Mouse (Mus musculus): ENCODE measurements around the gene Ankrd44. TPM values are rescaled to one million over a fixed set of nuclear protein-coding genes. Genes with fewer than 3 reads are reported as not detected.

The Ankrd44 gene
- polyA plus RNA-seq, 1 experiment from 2014 or later = 25.8 TPM

DNA sequence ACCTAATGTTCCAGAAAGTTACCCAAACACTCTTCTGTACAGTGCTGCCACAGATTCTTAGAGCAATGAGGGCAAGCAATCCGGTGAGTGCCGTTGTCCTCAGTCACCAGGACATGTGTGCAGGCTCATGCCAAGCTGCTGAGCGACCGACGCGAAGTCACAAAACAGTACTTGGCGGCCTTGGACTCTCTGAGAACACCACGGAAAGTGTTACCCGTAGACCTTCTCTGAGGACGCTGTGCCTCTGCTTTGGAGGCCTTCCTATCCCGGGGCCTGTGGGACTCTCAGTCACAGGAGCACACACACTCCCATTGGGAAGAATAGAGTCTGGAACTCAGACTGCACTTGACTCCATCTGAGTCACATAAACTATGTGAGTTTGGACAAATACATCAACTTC is 123.5 kb downstream of the Ankrd44 start:
- no peak overlapping the region for H3K4me3 ChIP-seq
- no peak overlapping the region for H3K27ac ChIP-seq
- no peaks in the 10 kb centered on the region for H3K36me3 ChIP-seq
- H3K9me3 ChIP-seq = no peaks in the 10 kb centered on the region
- H3K4me1 ChIP-seq = peaks cover 15% of the 10 kb centered on the region
- ATAC-seq (ENCODE audit: insufficient number of reproducible peaks, insufficient read depth, low FRiP score, low TSS enrichment, low read depth) = 0 out of 2 replicates have a peak, but pooled peaks have one; percentile 15
- no peaks in the 10 kb centered on the region for H3K27me3 ChIP-seq
- no peak overlapping the region for H3K9ac ChIP-seq
- no peak overlapping the region for H3K4me2 ChIP-seq
- WGBS = 74% methylated on average over 11 of the region's 11 CpGs

DNA sequence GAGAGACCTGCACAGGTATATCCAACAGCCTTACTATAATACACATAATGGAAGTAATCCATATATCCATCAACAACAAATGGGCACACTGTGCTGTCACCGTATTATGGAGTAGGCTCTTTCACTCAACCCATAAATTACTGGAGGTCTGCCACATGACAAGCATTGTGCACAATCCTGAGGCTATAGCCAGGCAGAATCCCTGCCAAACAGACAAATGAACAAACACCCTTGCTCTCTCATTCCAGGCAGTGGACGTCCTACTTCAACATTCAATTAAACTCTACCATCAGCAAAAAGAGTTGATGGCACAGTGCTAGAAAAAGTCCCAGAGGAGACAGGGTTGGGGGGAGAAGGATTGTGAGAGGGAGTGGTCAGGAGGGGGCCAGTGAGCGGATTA is 124.9 kb downstream of the Ankrd44 start:
- Histone ChIP-seq H3K27me3 (no peaks in the 10 kb centered on the region), H3K36me3 (no peaks in the 10 kb centered on the region), H3K27ac (no peak overlapping the region), H3K4me1 (peaks cover 13% of the 10 kb centered on the region), H3K4me2 (no peak overlapping the region), H3K9me3 (no peaks in the 10 kb centered on the region), H3K4me3 (no peak overlapping the region), H3K9ac (no peak overlapping the region)
- 87% methylated on average over 2 of the region's 3 CpGs for WGBS
- no peak for ATAC-seq (ENCODE audit: insufficient number of reproducible peaks, insufficient read depth, low FRiP score, low TSS enrichment, low read depth)

DNA sequence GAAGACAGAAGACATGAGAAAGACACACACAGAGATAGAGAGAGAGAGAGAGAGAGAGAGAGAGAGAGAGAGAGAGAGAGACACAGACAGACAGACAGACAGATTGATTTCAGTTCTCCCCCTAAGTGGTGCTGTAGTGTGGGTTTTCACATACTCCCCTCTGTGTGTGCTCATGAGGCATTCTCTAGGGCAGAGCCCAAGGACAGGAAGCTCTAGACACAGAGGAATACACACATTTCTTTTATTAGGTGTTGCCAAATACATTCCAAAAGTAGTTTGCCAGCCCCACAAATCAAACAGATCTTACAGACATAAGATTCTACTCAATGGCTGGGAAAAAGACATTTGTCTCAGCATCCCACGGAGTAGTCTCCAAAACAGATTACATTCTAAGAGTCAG is 126.8 kb downstream of the Ankrd44 start:
- Histone ChIP-seq H3K9me3 (no peaks in the 10 kb centered on the region), H3K4me1 (peaks cover 13% of the 10 kb centered on the region), H3K27me3 (no peaks in the 10 kb centered on the region), H3K4me3 (no peak overlapping the region), H3K36me3 (no peaks in the 10 kb centered on the region), H3K4me2 (no peak overlapping the region), H3K9ac (no peak overlapping the region), H3K27ac (no peak overlapping the region)
- ATAC-seq (ENCODE audit: insufficient number of reproducible peaks, insufficient read depth, low FRiP score, low TSS enrichment, low read depth) = no peak
- 67% methylated on average over 1 of the region's 1 CpGs for WGBS

DNA sequence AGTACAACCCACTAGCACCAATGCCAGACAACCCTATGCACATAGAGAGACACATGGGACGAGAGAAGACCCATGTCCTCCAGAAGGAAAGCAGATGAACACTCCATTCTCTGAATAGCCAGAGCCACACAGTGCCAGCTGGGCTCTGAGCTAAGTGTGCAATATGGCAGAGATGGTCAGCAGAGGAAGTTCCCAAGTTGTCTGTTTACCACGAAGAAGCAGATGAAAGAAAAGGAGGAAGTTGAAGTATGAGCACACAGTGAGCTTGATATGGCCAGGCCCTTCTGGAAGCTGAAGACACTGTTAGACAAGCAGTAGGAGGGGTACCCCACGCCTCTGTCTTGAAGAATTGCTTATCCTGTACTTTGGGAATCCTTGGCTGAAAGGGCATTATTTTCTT is 127.8 kb downstream of the Ankrd44 start:
- Histone ChIP-seq H3K27ac (no peak overlapping the region), H3K9ac (no peak overlapping the region), H3K4me3 (no peak overlapping the region), H3K9me3 (no peaks in the 10 kb centered on the region), H3K36me3 (no peaks in the 10 kb centered on the region), H3K4me1 (peaks cover 13% of the 10 kb centered on the region), H3K27me3 (no peaks in the 10 kb centered on the region), H3K4me2 (no peak overlapping the region)
- 79% methylated on average over 3 of the region's 3 CpGs for WGBS
- ATAC-seq (ENCODE audit: insufficient number of reproducible peaks, insufficient read depth, low FRiP score, low TSS enrichment, low read depth) = no peak

DNA sequence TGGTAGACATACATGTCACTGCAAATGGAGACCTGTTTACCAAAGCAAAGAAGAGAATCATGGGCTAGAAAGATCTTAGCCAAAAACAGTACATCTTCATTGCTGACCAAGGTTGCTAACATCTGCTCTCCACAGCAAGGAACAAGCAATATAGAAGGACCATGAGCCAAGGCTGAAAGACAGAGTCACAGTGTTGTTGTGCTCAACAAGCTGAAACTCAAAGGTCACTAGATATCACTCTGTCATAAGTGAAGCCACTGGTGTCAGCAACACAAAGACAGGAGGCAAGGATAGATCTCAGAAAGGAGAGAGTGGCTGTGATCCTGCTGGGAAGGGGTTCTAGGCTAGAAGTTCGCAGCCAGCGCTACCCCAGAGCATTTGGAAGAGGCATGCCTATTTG is 131.5 kb downstream of the Ankrd44 start:
- 85% methylated on average over 2 of the region's 2 CpGs for WGBS
- no peak overlapping the region for H3K27ac ChIP-seq
- H3K9ac ChIP-seq = no peak overlapping the region
- H3K4me2 ChIP-seq = no peak overlapping the region
- H3K4me1 ChIP-seq = peaks cover 9% of the 10 kb centered on the region; the same call in 1 of the 2 replicates
- no peak for ATAC-seq (ENCODE audit: insufficient number of reproducible peaks, insufficient read depth, low FRiP score, low TSS enrichment, low read depth)
- H3K36me3 ChIP-seq = no peaks in the 10 kb centered on the region; the same call in 1 of the 2 replicates
- no peak overlapping the region for H3K4me3 ChIP-seq
- no peaks in the 10 kb centered on the region for H3K9me3 ChIP-seq
- no peaks in the 10 kb centered on the region for H3K27me3 ChIP-seq

DNA sequence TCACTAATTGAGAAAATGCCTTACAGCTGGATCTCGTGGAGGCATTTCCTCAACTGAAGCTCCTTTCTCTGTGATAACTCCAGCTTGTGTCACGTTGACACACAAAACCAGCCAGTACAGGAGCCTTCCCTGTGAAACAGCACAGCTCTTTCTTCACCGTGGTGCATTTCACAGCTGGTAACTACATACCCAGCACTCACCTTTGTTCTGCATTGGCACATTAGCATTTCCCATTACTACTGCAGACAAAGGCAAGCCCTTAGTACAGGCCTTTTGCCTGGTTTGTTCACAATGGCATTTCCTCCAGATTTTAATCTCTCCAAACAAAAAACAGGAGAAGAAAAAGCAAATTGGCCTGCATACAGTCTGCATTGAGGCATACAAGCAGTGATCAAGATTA is 134.8 kb downstream of the Ankrd44 start:
- Histone ChIP-seq H3K4me2 (no peak overlapping the region), H3K4me1 (peaks cover 3% of the 10 kb centered on the region; the same call in 1 of the 2 replicates), H3K4me3 (no peak overlapping the region), H3K27me3 (no peaks in the 10 kb centered on the region), H3K9me3 (no peaks in the 10 kb centered on the region), H3K27ac (no peak overlapping the region), H3K36me3 (no peaks in the 10 kb centered on the region; the same call in 1 of the 2 replicates), H3K9ac (no peak overlapping the region)
- ATAC-seq (ENCODE audit: insufficient number of reproducible peaks, insufficient read depth, low FRiP score, low TSS enrichment, low read depth) = no peak
- 33% methylated on average over 3 of the region's 3 CpGs for WGBS

DNA sequence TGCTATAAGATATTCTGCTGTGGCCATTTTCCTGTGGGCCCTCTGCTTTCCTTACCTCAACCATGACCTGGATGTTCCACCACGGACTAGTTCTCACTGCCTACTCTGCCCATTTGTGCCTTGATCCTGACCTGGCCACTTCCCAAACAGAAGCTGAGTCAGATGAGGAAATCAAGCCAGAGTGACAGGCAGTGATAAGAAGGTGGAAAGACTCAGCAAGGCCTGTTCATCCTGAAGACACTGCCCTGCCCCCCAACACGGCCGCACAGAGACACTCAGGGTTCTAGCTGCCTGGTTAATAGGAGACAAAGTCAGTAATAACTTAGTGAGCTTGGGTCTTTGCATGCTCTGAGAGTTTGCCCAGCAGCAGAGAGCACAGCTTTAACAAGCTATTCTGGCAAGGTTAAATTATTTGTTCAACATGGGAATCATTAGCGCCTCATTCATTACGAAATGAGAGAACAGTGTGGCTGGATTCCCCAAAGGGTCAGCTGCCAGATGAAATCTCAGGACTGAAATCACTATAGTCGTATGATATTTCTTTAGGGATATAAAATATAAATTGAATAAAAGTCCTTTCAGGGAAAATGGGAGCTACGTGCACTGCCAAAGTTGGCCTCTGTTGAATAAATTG is 136.7 kb downstream of the Ankrd44 start:
- 70% methylated on average over 7 of the region's 7 CpGs for WGBS
- H3K9me3 ChIP-seq = no peaks in the 10 kb centered on the region
- ATAC-seq (ENCODE audit: insufficient number of reproducible peaks, insufficient read depth, low FRiP score, low TSS enrichment, low read depth) = no peak
- no peak overlapping the region for H3K27ac ChIP-seq
- H3K4me3 ChIP-seq = no peak overlapping the region
- H3K4me2 ChIP-seq = no peak overlapping the region
- H3K36me3 ChIP-seq = no peaks in the 10 kb centered on the region; the same call in 1 of the 2 replicates
- peaks cover 3% of the 10 kb centered on the region; the same call in 1 of the 2 replicates for H3K4me1 ChIP-seq
- H3K27me3 ChIP-seq = no peaks in the 10 kb centered on the region
- H3K9ac ChIP-seq = no peak overlapping the region

DNA sequence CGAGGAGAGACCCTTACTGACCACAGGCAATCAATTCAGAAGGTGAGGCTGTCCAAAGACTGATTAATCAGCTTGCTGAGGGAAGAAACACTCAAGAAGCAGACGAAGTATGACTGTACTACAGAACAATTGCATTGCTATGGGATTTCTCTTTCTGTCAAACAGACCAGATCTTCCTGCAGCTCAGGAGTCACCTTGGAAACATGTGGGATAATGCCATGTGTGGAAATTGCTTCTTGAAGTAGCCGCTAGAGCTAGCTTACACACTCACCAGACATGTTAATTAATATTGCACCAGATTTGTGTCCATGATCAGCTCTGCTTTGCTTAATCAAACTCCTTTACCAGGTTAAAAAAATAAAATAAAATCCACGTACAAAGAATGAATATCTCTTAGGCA is 137.8 kb downstream of the Ankrd44 start:
- no peaks in the 10 kb centered on the region; the same call in 1 of the 2 replicates for H3K36me3 ChIP-seq
- H3K27ac ChIP-seq = no peak overlapping the region
- WGBS = 74% methylated on average over 4 of the region's 4 CpGs
- no peak overlapping the region for H3K4me2 ChIP-seq
- no peak overlapping the region for H3K4me3 ChIP-seq
- peaks cover 3% of the 10 kb centered on the region; the same call in 1 of the 2 replicates for H3K4me1 ChIP-seq
- no peak overlapping the region for H3K9ac ChIP-seq
- no peaks in the 10 kb centered on the region for H3K27me3 ChIP-seq
- ATAC-seq (ENCODE audit: insufficient number of reproducible peaks, insufficient read depth, low FRiP score, low TSS enrichment, low read depth) = no peak
- no peaks in the 10 kb centered on the region for H3K9me3 ChIP-seq

DNA sequence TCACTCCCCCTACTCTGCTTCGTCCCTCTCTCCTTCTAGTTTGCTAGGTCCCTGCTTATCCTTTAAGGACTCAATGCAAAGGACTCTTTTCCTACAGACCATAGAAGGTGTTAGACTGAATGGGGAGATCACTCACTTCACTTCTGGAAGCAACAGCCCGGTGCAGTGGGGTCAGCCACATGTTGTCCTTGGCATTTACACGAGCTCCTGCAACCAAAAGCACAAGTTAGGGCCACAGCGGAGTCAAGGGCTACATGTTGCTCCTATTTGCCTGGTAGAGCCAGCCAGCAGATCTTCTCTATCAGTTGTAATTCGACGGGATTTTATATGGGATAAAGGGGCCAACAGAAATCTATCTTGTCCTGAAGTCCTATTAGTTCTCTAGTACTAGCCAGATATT is 148.0 kb downstream of the Ankrd44 start:
- Histone ChIP-seq H3K27ac (no peak overlapping the region), H3K27me3 (no peaks in the 10 kb centered on the region), H3K36me3 (no peaks in the 10 kb centered on the region), H3K4me1 (no peaks in the 10 kb centered on the region), H3K9me3 (no peaks in the 10 kb centered on the region), H3K9ac (no peak overlapping the region), H3K4me3 (no peak overlapping the region), H3K4me2 (no peak overlapping the region)
- no peak for ATAC-seq (ENCODE audit: insufficient number of reproducible peaks, insufficient read depth, low FRiP score, low TSS enrichment, low read depth)
- WGBS = 94% methylated on average over 6 of the region's 6 CpGs

DNA sequence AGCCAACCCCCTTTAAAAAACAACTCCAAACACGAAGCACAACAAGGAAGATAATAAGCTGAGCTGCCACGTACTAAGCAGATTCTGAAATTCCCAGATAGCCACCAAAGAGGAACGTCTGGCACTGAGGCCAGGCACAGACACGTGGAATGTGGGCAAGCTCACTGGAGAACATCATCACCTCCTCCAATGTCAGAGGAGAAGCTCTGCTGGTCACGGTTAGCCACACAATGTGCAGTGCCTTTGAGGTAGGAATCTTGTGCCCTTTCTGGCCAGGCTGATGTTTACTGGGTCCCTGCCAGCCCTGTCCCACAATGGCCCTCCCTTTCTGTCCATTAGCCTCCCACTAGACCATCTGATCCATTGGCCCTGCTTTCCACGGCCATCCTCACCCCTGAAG is 149.1 kb downstream of the Ankrd44 start:
- no peak for ATAC-seq (ENCODE audit: insufficient number of reproducible peaks, insufficient read depth, low FRiP score, low TSS enrichment, low read depth)
- no peak overlapping the region for H3K27ac ChIP-seq
- no peak overlapping the region for H3K4me2 ChIP-seq
- no peak overlapping the region for H3K9ac ChIP-seq
- WGBS = 78% methylated on average over 6 of the region's 6 CpGs
- H3K36me3 ChIP-seq = no peaks in the 10 kb centered on the region
- H3K4me1 ChIP-seq = no peaks in the 10 kb centered on the region
- no peaks in the 10 kb centered on the region for H3K27me3 ChIP-seq
- H3K9me3 ChIP-seq = no peaks in the 10 kb centered on the region
- no peak overlapping the region for H3K4me3 ChIP-seq

DNA sequence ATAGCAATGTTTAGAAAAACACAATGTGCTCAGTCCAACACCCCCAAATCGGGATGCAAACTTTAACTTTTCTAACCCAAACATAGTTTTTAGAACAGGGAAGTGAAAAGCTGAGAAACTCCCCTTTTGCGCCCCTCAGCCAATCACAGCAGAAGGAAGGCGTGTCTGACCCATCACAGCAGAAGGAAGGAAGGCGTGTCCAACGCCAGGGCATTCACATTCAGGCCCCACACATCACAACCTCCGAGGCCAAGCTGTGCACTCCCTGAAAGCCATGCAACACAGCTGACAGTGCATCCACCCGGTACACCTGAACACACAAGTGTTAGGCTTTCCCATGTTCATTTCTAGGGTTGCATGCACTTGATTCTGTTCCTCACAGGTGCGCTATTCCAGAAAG is 150.1 kb downstream of the Ankrd44 start:
- Histone ChIP-seq H3K4me2 (no peak overlapping the region), H3K4me3 (no peak overlapping the region), H3K4me1 (no peaks in the 10 kb centered on the region), H3K27me3 (no peaks in the 10 kb centered on the region), H3K9ac (no peak overlapping the region), H3K9me3 (peaks cover 4% of the 10 kb centered on the region; the same call in 1 of the 2 replicates), H3K27ac (no peak overlapping the region), H3K36me3 (peaks cover 5% of the 10 kb centered on the region; the same call in 1 of the 2 replicates)
- WGBS = 58% methylated on average over 8 of the region's 8 CpGs
- ATAC-seq (ENCODE audit: insufficient number of reproducible peaks, insufficient read depth, low FRiP score, low TSS enrichment, low read depth) = no peak

DNA sequence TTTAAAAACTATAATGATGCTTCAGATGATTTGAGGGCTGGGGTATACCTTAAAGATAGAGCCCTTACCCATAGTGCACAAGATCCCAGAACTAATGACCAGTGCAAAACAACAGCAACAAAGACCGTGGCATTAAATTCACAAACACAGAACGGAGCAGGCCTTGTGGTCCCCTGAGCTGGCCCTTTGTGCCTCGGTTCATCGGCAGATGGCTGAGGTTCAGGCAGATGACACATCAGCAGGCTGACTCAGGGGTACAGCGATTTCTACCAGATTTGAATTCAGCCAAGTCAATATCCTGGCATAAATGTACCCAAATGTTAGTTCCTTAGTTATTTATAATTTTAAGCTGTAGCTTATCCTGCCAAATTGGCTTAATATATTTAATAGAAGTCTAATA is 153.3 kb downstream of the Ankrd44 start:
- no peak overlapping the region for H3K9ac ChIP-seq
- peaks cover 8% of the 10 kb centered on the region; the same call in 1 of the 2 replicates for H3K9me3 ChIP-seq
- no peak overlapping the region for H3K4me2 ChIP-seq
- H3K27ac ChIP-seq = no peak overlapping the region
- H3K36me3 ChIP-seq = peaks cover 12% of the 10 kb centered on the region; the same call in 1 of the 2 replicates
- no peak for ATAC-seq (ENCODE audit: insufficient number of reproducible peaks, insufficient read depth, low FRiP score, low TSS enrichment, low read depth)
- no peak overlapping the region for H3K4me3 ChIP-seq
- 84% methylated on average over 5 of the region's 5 CpGs for WGBS
- no peaks in the 10 kb centered on the region for H3K27me3 ChIP-seq
- no peaks in the 10 kb centered on the region for H3K4me1 ChIP-seq
